Mouse (Mus musculus) lung, postnatal 0 days (tissue): ENCODE results near the gene Tex35.

ENCODE experiments used
- CTCF ChIP-seq: IDR thresholded peaks from 2 replicates; pipeline ENCODE4 v1.5.1; 2016; ENCODE audit warnings: antibody characterized with exemption, mild to moderate bottlenecking
- EP300 ChIP-seq: IDR thresholded peaks from 2 replicates; pipeline ENCODE4 v1.6.1; 2016; ENCODE audit warnings: antibody characterized with exemption, mild to moderate bottlenecking, control low read depth

DNA sequence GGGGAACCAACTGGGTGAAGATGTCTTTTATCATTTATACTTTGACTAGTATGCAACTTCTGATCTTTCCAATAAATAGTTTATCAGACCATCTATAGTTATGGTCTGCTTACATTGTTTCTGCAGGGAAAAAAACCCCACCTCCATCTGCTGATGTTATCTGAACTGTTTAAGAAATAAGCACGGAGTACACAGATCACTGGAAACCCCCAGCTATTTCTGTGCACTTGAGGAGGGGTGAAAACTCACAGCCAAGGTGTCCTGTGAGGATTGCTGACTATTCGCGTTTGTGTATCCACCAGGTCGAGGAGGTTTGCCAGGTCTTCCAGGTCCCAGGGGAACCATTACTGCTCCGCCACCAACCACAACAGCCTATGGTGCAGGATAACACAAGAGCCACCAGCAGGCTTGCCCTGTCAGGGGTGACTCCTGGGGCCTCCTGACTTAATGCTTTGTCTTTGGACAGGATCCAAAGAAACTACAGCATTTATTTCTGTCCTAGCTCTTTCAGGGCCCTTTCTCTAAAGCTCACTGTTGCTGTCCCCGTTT, 1.9 kb upstream of the Tex35 start:
- TF ChIP-seq CTCF (no peak), EP300 (no peak)
